Mouse (Mus musculus) layer of hippocampus, adult 8-10 months (tissue): ENCODE results near the gene Tubb4b. TPM values are rescaled to one million over a fixed set of nuclear protein-coding genes. Genes with fewer than 3 reads are reported as not detected.

Source experiments
- DNase-seq, 2 experiments: peaks; one replicate each; pipeline ENCODE4 v3.0.0; 2022; ENCODE audit warnings: low spot score in 2 of 2
- total RNA-seq, 4 experiments: library from RNA; stranded (reverse); gene quantifications; 2 replicates each; pipeline ENCODE4 v1.2.4; 2022

Tubb4b gene
- total RNA-seq, 4 experiments from 2014 or later: 303 to 348 (median 313) TPM

GRCm38 (mm10) chr2:25194006-25194405 is 30.5 kb downstream of the Tubb4b start:
- DNase-seq: no peak

GRCm38 (mm10) chr2:25193330-25193770 is 31.2 kb downstream of the Tubb4b start:
- DNase-seq: peak; percentile 71 to 79

GRCm38 (mm10) chr2:25187841-25188240 is 36.7 kb downstream of the Tubb4b start:
- DNase-seq: no peak

GRCm38 (mm10) chr2:25186575-25186930 is 37.9 kb downstream of the Tubb4b start:
- DNase-seq: no peak

GRCm38 (mm10) chr2:25185625-25186574 is 38.6 kb downstream of the Tubb4b start:
- DNase-seq: no peak

- DNase-seq: no peak
Observed at GRCm38 (mm10) chr2:25184496-25184895, 40.0 kb downstream of the Tubb4b start.

- no peak for DNase-seq
Observed at GRCm38 (mm10) chr2:25183336-25183735, 41.2 kb downstream of the Tubb4b start.

- no peak for DNase-seq
Observed at GRCm38 (mm10) chr2:25182664-25183063, 41.8 kb downstream of the Tubb4b start.

GRCm38 (mm10) chr2:25181891-25182397 is 42.6 kb downstream of the Tubb4b start:
- no peak for DNase-seq

- DNase-seq: peak in 1 of 2 experiments; percentile 17
Observed at GRCm38 (mm10) chr2:25180973-25181890, 43.3 kb downstream of the Tubb4b start.

- peak; percentile 92 to 93 for DNase-seq
Observed at GRCm38 (mm10) chr2:25180478-25180903, 44.0 kb downstream of the Tubb4b start, which contains the start of gene Nrarp. TSS of gene Nrarp (plus strand) at chr2:25180758.

- peak in 1 of 2 experiments; percentile 6 for DNase-seq
Observed at GRCm38 (mm10) chr2:25179566-25180217, 44.8 kb downstream of the Tubb4b start.

- peak; percentile 52 to 54 for DNase-seq
Observed at GRCm38 (mm10) chr2:25178285-25178972, 46.1 kb downstream of the Tubb4b start.

- DNase-seq: peak; percentile 35 to 39
Observed at GRCm38 (mm10) chr2:25177685-25178084, 46.8 kb downstream of the Tubb4b start.

GRCm38 (mm10) chr2:25177076-25177475 is 47.4 kb downstream of the Tubb4b start:
- peak in 1 of 2 experiments; percentile 5 for DNase-seq

GRCm38 (mm10) chr2:25176573-25176972 is 47.9 kb downstream of the Tubb4b start:
- peak in 1 of 2 experiments; percentile 10 for DNase-seq

GRCm38 (mm10) chr2:25175690-25176078 is 48.8 kb downstream of the Tubb4b start:
- peak in 1 of 2 experiments; percentile 5 for DNase-seq

- no peak for DNase-seq
Observed at GRCm38 (mm10) chr2:25174866-25175689, 49.4 kb downstream of the Tubb4b start.

- no peak for DNase-seq
Observed at GRCm38 (mm10) chr2:25173821-25174220, 50.7 kb downstream of the Tubb4b start.
